Mouse (Mus musculus) lung, embryonic 15.5 days (tissue): ENCODE measurements around the gene Fgr. TPM values are rescaled to one million over a fixed set of nuclear protein-coding genes. Genes with fewer than 3 reads are reported as not detected.

Experiments
- ATAC-seq: fragments of 200-750 bp; cut with Nextera tagmentation; 2 replicates; pipeline ENCODE4 v1.8.0; 2017; ENCODE audit warnings: moderate number of reproducible peaks, borderline replicate concordance; ENCODE audit not compliant: low FRiP score, low TSS enrichment; ENCODE audit errors: extremely low read depth
- H3K27ac ChIP-seq: fragments of 300-500 bp; sonication (generic); 2 replicates; pipeline ENCODE4 v1.5.1; 2015; ENCODE audit warnings: moderate library complexity, mild to moderate bottlenecking, inconsistent platforms
- H3K27me3 ChIP-seq: fragments of 300-500 bp; sonication (generic); 2 replicates; pipeline ENCODE4 v1.6.1; 2015; ENCODE audit warnings: inconsistent platforms
- H3K36me3 ChIP-seq: fragments of 300-500 bp; sonication (generic); 2 replicates; pipeline ENCODE4 v1.6.1; 2015; ENCODE audit warnings: inconsistent platforms
- H3K4me1 ChIP-seq: fragments of 300-500 bp; sonication (generic); 2 replicates; pipeline ENCODE4 v1.6.1; 2015; ENCODE audit warnings: inconsistent platforms
- H3K4me2 ChIP-seq: fragments of 300-500 bp; sonication (generic); 2 replicates; pipeline ENCODE4 v1.6.1; 2015; ENCODE audit warnings: inconsistent platforms, mild to moderate bottlenecking, moderate library complexity
- H3K4me3 ChIP-seq: fragments of 300-500 bp; sonication (generic); 2 replicates; pipeline ENCODE4 v1.5.1; 2015; ENCODE audit warnings: mild to moderate bottlenecking, inconsistent platforms
- H3K9ac ChIP-seq: fragments of 300-500 bp; sonication (generic); 2 replicates; pipeline ENCODE4 v1.6.1; 2015; ENCODE audit warnings: inconsistent platforms
- H3K9me3 ChIP-seq: fragments of 300-500 bp; sonication (generic); 2 replicates; pipeline ENCODE4 v1.6.1; 2016; ENCODE audit warnings: inconsistent platforms
- WGBS: fragments of 180-500 bp; shearing (Covaris S2); methylation state at CpG from one replicate; pipeline ENCODE4 v1.1.7; 2015; 5-methylcytosine and 5-hydroxymethylcytosine counted together
- polyA plus RNA-seq: library from polyadenylated mRNA; unstranded; fragments of >200 nt; fragmentation: Nextera tagmentation; extraction: Ambion mirVana; gene quantifications from 2 replicates; pipeline ENCODE4 v1.2.1, GENCODE M21; 2015

Gene Fgr
- polyA plus RNA-seq, 1 experiment from 2014 or later, result 0.69 TPM

DNA sequence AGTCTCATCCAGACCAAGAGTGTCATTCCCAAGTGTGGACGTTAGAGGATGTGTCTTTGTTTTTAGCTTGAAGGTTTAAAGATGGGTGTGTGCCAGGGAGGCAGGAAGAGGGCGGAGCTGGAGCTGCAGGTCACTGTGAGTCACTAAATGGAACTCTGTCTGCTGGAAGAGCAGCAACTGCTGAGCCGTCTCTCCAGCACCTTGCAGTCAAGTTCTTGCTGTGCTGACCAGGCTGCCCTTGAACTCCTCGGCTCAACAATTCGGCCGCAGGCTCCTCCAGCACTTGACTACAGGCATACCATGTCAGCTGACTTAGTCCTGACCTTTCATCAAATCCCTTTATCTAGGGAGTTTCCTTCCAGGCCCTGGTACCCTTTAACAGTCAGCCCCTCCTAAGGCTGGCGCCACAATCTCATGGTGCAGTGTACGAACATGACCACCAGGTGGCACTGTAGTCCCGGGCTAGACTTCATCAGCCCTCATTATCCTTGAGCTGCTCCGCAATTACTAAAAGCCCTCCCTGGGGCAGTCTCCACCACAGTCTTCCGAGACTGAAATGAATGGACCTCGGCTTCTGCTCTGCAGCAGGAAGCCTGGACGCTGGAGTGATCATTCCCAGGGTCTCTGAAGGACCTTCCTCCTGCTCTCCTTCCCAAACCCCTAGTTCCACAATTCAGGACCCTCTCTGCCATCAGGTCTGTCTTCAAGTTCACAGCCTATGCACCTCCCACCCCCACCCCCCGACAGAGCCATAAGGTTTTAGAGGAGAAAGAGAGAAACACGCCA lies 28.4 kb upstream of the Fgr start:
- 4% methylated on average over 15 of the region's 15 CpGs for WGBS
- no peaks in the 10 kb centered on the region for H3K27me3 ChIP-seq
- H3K9ac ChIP-seq, result 0 out of 2 replicates have a peak overlapping the region, but pooled peaks have one; percentile 21
- H3K9me3 ChIP-seq, result no peaks in the 10 kb centered on the region
- peak overlapping the region; percentile 1; the same call in 1 of the 2 replicates for H3K4me3 ChIP-seq
- peak overlapping the region; percentile 69 for H3K27ac ChIP-seq
- no peaks in the 10 kb centered on the region for H3K36me3 ChIP-seq
- peak overlapping the region; percentile 45 for H3K4me2 ChIP-seq
- H3K4me1 ChIP-seq, result peaks cover 23% of the 10 kb centered on the region
- peak; percentile 82 for ATAC-seq

- Histone ChIP-seq H3K4me2 (peak overlapping the region; percentile 45), H3K27ac (peak overlapping the region; percentile 69), H3K4me1 (peaks cover 23% of the 10 kb centered on the region), H3K27me3 (no peaks in the 10 kb centered on the region), H3K4me3 (peak overlapping the region; percentile 1; the same call in 1 of the 2 replicates), H3K9ac (peak overlapping the region; percentile 21; the same call in 1 of the 2 replicates), H3K9me3 (no peaks in the 10 kb centered on the region), H3K36me3 (no peaks in the 10 kb centered on the region)
- ATAC-seq, result peak; percentile 58; the same call in 1 of the 2 replicates
- WGBS, result 11% methylated on average over 27 of the region's 27 CpGs
Measured at GRCm38 (mm10) chr4:132946047-132947001, 27.6 kb upstream of the Fgr start.

- H3K4me3 ChIP-seq, result peak overlapping the region; percentile 11; the same call in 1 of the 2 replicates
- WGBS, result 30% methylated on average over 24 of the region's 24 CpGs
- H3K36me3 ChIP-seq, result no peaks in the 10 kb centered on the region
- H3K4me1 ChIP-seq, result peaks cover 19% of the 10 kb centered on the region
- ATAC-seq, result no peak
- H3K9me3 ChIP-seq, result no peaks in the 10 kb centered on the region
- H3K9ac ChIP-seq, result no peak overlapping the region
- H3K27ac ChIP-seq, result no peak overlapping the region
- peak overlapping the region; percentile 39; the same call in 1 of the 2 replicates for H3K4me2 ChIP-seq
- H3K27me3 ChIP-seq, result no peaks in the 10 kb centered on the region
Measured at GRCm38 (mm10) chr4:132949882-132950532, 23.9 kb upstream of the Fgr start.

GRCm38 (mm10) chr4:132950999-132951398 lies 22.9 kb upstream of the Fgr start:
- no peaks in the 10 kb centered on the region for H3K9me3 ChIP-seq
- ATAC-seq, result no peak
- peaks cover 11% of the 10 kb centered on the region for H3K4me1 ChIP-seq
- H3K4me2 ChIP-seq, result no peak overlapping the region
- 48% methylated on average over 2 of the region's 2 CpGs for WGBS
- no peak overlapping the region for H3K4me3 ChIP-seq
- H3K9ac ChIP-seq, result no peak overlapping the region
- H3K27me3 ChIP-seq, result no peaks in the 10 kb centered on the region
- no peak overlapping the region for H3K27ac ChIP-seq
- no peaks in the 10 kb centered on the region for H3K36me3 ChIP-seq

DNA sequence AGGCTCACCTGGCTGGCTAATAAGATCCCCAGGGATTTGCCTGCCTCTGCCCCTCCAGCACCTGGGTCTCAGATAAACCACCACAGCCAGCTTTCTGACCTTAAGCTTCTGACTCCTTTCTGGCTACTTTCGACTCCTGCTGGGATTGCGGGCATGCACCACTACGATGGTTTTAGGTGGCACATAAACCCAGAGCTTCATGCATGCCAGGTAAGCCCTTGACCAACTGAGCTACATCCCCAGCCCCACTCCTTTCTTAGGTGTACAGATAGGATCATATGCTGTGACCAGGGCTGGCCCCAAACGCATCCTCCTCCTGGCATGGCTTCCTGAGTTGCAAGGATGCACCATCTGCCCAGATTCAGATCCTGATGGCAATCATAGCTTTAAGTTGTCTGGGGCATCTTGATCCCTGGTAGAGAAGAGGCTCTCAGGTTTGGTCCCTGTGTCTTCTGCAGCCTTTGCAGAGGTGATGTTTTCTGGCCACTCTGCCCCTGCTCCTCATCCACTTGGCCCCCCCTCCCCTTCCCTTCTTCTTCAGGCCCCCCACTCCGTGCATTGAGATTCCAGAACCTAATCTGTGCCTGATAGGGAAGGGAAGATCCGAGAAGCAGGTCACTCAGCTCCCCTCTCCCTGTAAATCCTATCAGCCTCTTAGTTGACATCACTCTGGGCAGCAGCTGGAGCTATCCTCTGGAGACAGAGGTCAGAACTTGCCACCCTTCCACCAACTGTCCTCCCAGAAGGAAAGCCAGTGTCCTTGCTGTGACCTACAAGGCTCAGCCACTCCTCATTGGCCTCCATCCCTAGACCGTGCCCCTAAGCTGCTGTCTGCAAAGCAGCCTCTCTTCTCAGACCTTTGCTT lies 19.1 kb upstream of the Fgr start:
- peaks cover 15% of the 10 kb centered on the region for H3K4me1 ChIP-seq
- no peak for ATAC-seq
- H3K4me2 ChIP-seq, result no peak overlapping the region
- WGBS, result 59% methylated on average over 7 of the region's 7 CpGs
- no peak overlapping the region for H3K4me3 ChIP-seq
- no peak overlapping the region for H3K27ac ChIP-seq
- H3K36me3 ChIP-seq, result no peaks in the 10 kb centered on the region
- H3K27me3 ChIP-seq, result no peaks in the 10 kb centered on the region
- no peak overlapping the region for H3K9ac ChIP-seq
- H3K9me3 ChIP-seq, result no peaks in the 10 kb centered on the region

DNA sequence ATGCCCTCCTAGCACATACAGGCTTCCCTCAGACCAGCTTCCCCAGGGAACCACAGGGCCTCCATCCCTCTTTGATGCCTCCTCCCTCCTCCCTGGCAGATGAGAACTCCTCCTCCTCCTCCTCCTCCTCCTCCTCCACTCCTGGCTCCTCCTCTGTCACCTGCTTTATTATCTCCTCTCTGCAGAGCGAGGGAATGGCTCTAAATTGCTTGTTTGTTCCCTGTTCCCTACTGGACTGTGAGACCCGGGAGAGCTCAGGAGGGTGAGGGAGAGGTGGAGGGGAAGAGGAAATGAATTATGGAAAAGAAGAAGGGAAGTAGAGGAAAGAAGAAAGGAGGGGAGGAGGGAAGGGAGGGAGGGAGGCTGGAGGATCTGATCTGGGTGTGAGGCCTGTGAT lies 18.5 kb upstream of the Fgr start:
- no peak for ATAC-seq
- no peak overlapping the region for H3K27ac ChIP-seq
- 19% methylated on average over 2 of the region's 2 CpGs for WGBS
- H3K27me3 ChIP-seq, result no peaks in the 10 kb centered on the region
- no peaks in the 10 kb centered on the region for H3K36me3 ChIP-seq
- no peak overlapping the region for H3K4me3 ChIP-seq
- H3K4me2 ChIP-seq, result no peak overlapping the region
- peaks cover 21% of the 10 kb centered on the region for H3K4me1 ChIP-seq
- H3K9ac ChIP-seq, result no peak overlapping the region
- H3K9me3 ChIP-seq, result no peaks in the 10 kb centered on the region

- peaks cover 33% of the 10 kb centered on the region for H3K4me1 ChIP-seq
- H3K4me2 ChIP-seq, result peak overlapping the region; percentile 24
- no peaks in the 10 kb centered on the region for H3K9me3 ChIP-seq
Measured at GRCm38 (mm10) chr4:132958741-132959678, 14.9 kb upstream of the Fgr start.

GRCm38 (mm10) chr4:132959679-132960045 lies 14.2 kb upstream of the Fgr start:
- peaks cover 33% of the 10 kb centered on the region for H3K4me1 ChIP-seq

More at GRCm38 (mm10) chr4:132958741-132959678, 14.9 kb upstream of the Fgr start:
- H3K36me3 ChIP-seq, result no peaks in the 10 kb centered on the region
- peak overlapping the region; percentile 90 for H3K27ac ChIP-seq
- ATAC-seq, result peak; percentile 63
- H3K4me3 ChIP-seq, result no peak overlapping the region
- 7% methylated on average over 10 of the region's 10 CpGs for WGBS
- no peak overlapping the region for H3K9ac ChIP-seq
- H3K27me3 ChIP-seq, result no peaks in the 10 kb centered on the region

GRCm38 (mm10) chr4:132960313-132960712 lies 13.6 kb upstream of the Fgr start:
- Histone ChIP-seq H3K27me3 (no peaks in the 10 kb centered on the region), H3K36me3 (no peaks in the 10 kb centered on the region), H3K4me3 (no peak overlapping the region), H3K4me1 (peaks cover 33% of the 10 kb centered on the region), H3K27ac (peak overlapping the region; percentile 90), H3K9me3 (no peaks in the 10 kb centered on the region), H3K4me2 (no peak overlapping the region), H3K9ac (no peak overlapping the region)
- WGBS, result 44% methylated on average over 5 of the region's 5 CpGs
- no peak for ATAC-seq

More at GRCm38 (mm10) chr4:132959679-132960045, 14.2 kb upstream of the Fgr start:
- Histone ChIP-seq H3K27ac (peak overlapping the region; percentile 90), H3K4me2 (no peak overlapping the region), H3K9me3 (no peaks in the 10 kb centered on the region), H3K27me3 (no peaks in the 10 kb centered on the region), H3K36me3 (no peaks in the 10 kb centered on the region), H3K4me3 (no peak overlapping the region), H3K9ac (no peak overlapping the region)
- ATAC-seq, result no peak
- 40% methylated on average over 3 of the region's 3 CpGs for WGBS
